Mouse (Mus musculus): Measurements from ENCODE around the gene Wnt3a. TPM values are rescaled to one million over a fixed set of nuclear protein-coding genes. Genes with fewer than 3 reads are reported as not detected.

The Wnt3a gene
- total RNA-seq, 2 experiments from 2014 or later, result not detected

- intact Hi-C loops (cut with DNase I), result no loop called here
- H3K27ac ChIP-seq, result no peak overlapping the region
- no peak for DNase-seq (ENCODE audit: extremely low spot score in 1 of 2, low spot score in 2 of 2)
- H3K4me3 ChIP-seq, result no peak overlapping the region
- no peak for TF ChIP-seq CTCF (IDR thresholded peaks at IDR 0.05)
Measured at GRCm38 (mm10) chr11:59243856-59244255, 46.7 kb downstream of the Wnt3a start.

DNA sequence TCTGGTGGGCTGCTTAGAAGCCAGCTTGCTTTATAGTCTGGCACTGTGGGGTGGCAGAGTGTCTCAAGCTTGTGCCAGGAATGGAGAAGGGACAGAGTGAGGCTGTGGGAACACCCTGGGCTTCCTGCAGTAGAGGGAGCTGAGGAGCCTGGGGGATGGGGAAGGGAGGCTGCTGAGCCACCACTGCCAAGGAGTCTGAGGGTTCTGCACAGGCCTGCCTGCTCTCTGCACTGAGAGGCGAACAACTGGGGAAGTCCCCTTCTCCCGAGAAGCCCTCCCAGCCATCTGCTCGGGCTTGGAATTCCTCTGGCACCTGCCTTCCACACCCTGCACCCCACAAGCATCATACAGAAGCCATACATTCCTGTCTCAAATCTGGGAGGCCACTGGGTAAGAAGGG lies 48.7 kb downstream of the Wnt3a start:
- intact Hi-C loops (cut with DNase I), result no loop called here
- no peak for DNase-seq (ENCODE audit: extremely low spot score in 1 of 2, low spot score in 2 of 2)
- no peak for TF ChIP-seq CTCF (IDR thresholded peaks at IDR 0.05)
- Histone ChIP-seq H3K4me3 (no peak overlapping the region), H3K27ac (no peak overlapping the region)

- no peak overlapping the region for H3K4me3 ChIP-seq
- H3K27ac ChIP-seq, result no peak overlapping the region
- intact Hi-C loops (cut with DNase I), result loop anchor here (1.0 kb wide), 1 partner anchor 59 kb away; no protein-coding TSS in a partner anchor
- DNase-seq (ENCODE audit: extremely low spot score in 1 of 2, low spot score in 2 of 2), result no peak
- no peak for TF ChIP-seq CTCF (IDR thresholded peaks at IDR 0.05)
Measured at GRCm38 (mm10) chr11:59239796-59240195, 50.8 kb downstream of the Wnt3a start.

DNA sequence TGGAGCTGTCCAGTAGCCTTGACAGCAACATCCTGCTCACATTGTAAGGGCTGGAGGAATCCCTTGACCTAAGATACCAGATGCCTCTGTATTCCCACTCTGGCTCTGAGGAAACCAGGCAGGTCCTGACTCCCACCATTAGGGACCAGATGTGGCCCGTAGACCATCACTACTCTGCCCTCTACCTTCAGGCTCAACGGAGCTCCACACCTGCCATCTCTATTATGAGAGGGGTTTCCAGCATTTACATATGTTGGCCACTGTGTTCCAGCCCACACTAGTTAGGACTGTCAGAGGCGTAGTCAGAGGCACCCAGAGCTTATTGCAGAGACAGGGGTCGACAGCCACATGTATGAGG lies 51.1 kb downstream of the Wnt3a start:
- TF ChIP-seq CTCF (IDR thresholded peaks at IDR 0.05), result no peak
- intact Hi-C loops (cut with DNase I), result loop anchor here (1.0 kb wide), 1 partner anchor 59 kb away; no protein-coding TSS in a partner anchor
- H3K4me3 ChIP-seq, result no peak overlapping the region
- no peak overlapping the region for H3K27ac ChIP-seq
- DNase-seq (ENCODE audit: extremely low spot score in 1 of 2, low spot score in 2 of 2), result no peak

DNA sequence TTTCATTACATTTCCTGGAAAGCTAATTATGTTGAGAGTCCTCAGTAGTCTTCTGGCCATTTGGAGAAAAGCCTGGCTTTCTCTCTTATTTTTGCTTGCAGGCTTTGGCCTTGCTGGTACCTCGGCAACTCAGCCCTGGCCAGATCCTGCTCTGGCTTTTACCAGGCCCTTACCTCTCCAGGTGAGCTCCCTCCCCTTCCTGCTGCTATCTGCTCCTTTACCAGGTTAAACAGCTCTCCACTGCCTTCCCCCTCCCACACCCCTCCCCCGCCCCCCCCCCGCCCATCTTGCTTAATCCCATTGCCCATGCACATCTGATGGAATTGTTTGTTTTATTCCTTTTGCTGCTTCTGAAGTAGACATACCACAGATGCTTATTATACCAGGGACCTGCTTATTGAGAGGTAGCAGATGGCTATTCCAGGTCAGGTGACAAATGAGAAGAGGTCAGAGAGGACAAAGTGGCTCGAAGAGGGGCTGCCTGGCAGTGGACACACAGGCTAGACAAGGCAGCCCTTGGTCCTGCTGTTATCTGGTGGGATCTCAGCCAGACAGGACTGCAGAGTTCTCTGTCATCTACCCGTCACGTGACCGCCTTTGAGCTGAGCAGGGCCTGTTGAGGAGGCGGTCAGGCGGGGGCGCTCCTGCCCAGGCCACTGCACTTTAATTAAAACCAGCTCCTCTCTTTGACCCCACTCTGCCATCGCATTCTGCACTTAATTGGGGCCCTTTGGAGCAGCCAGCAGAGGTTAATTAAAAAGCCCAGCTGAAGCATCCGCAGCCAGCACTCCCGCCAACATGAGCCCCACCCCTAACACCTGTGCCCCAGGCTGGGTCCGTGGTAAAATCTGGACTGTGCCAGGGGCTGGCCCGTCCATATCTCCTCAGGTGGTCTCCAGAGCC lies 51.8 kb downstream of the Wnt3a start:
- peak; percentile 49 for TF ChIP-seq CTCF (IDR thresholded peaks at IDR 0.05)
- no peak overlapping the region for H3K4me3 ChIP-seq
- no peak overlapping the region for H3K27ac ChIP-seq
- peak; percentile 39 to 52 for DNase-seq (ENCODE audit: extremely low spot score in 1 of 2, low spot score in 2 of 2)
- intact Hi-C loops (cut with DNase I), result loop anchor here (1.0 kb wide), 1 partner anchor 60 kb away; no protein-coding TSS in a partner anchor

- H3K27ac ChIP-seq, result no peak overlapping the region
- DNase-seq (ENCODE audit: extremely low spot score in 1 of 2, low spot score in 2 of 2), result no peak
- no peak overlapping the region for H3K4me3 ChIP-seq
- no peak for TF ChIP-seq CTCF (IDR thresholded peaks at IDR 0.05)
- intact Hi-C loops (cut with DNase I), result no loop called here
Measured at GRCm38 (mm10) chr11:59232797-59233196, 57.8 kb downstream of the Wnt3a start.

DNA sequence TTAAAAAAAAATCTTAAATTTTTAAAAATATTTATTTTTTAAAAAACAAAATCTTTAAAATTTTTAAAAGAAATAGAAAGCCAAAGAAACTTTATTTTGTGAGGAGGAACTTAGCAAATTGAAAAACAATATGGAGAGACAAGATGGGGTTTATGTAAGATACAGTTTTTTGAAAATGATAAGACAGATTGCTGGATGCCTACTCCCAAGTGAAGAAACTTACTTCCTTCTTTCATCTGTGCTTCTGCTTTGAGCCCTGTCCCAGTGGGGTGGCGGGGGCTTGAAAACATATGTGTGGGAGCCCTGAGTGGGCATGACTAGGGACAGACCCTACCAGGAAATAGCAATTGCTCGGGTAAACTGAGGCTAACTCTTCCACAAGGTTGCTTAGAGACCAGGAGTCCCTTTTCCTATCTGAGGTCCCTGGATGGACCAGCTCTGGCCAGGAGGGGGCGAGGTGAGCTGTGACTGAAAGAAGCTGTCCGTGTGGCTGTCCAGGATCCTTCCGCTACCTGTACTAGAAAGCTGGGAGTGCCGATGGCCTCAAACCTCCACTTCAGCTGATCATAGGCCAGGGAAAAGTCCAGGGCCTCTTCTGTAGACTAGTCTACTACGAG lies 60.3 kb downstream of the Wnt3a start:
- no peak overlapping the region for H3K4me3 ChIP-seq

GRCm38 (mm10) chr11:59228122-59228953 lies 62.2 kb downstream of the Wnt3a start, which contains the start of gene Arf1:
Gene Arf1 (minus strand): TSS chr11:59228270.
- DNase-seq (ENCODE audit: extremely low spot score in 1 of 2, low spot score in 2 of 2), result peak; percentile 96 to 97
- TF ChIP-seq CTCF (IDR thresholded peaks at IDR 0.05), result no peak
- Histone ChIP-seq H3K4me3 (peak within 1 kb of the TSS; percentile 95), H3K27ac (peak within 1 kb of the TSS; percentile 98)
- intact Hi-C loops (cut with DNase I), result loop anchor here (1.0 to 5.0 kb wide), 3 partner anchors 20 to 259 kb away; partner anchors contain the start of genes 2310033P09Rik and Iba57

More for the DNA sequence above, 60.3 kb downstream of the Wnt3a start:
- peak in 1 of 2 experiments; percentile 56 for DNase-seq (ENCODE audit: extremely low spot score in 1 of 2, low spot score in 2 of 2)
- intact Hi-C loops (cut with DNase I), result loop anchor here (2.0 kb wide), 1 partner anchor 69 kb away; no protein-coding TSS in a partner anchor
- TF ChIP-seq CTCF (IDR thresholded peaks at IDR 0.05), result peak; percentile 71
- H3K27ac ChIP-seq, result no peak overlapping the region

DNA sequence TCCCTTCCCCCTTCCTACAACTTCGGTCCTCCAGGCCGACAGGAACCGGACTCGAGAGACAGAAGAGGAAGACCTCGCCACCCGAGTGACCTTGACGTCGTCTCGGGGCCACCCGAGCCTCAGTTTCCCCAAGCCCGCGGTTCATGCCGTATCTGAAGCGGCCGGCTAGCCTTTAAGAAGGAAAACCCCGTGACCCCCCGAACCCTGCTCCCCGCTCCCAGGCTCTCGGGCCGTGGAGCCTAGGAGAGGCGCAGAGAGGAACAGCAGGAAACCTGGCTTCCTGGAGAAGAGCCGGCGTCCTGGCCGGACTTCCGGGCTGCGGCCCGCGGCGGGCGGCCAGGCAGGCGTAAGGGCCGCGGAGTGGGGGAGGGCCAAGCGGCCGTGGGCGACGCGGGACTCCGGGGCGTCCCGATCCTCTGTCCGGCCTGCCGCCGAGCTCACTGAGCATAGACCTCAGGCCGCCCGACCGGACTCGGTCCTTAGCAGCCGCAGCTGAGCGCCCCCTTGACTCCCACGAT lies 62.9 kb downstream of the Wnt3a start:
- intact Hi-C loops (cut with DNase I), result loop anchor here (1.0 to 5.0 kb wide), 3 partner anchors 19 to 260 kb away; partner anchors contain the start of genes 2310033P09Rik and Iba57
- TF ChIP-seq CTCF (IDR thresholded peaks at IDR 0.05), result no peak
- peak overlapping the region; percentile 98 for H3K27ac ChIP-seq
- peak overlapping the region; percentile 95 for H3K4me3 ChIP-seq
- no peak for DNase-seq (ENCODE audit: extremely low spot score in 1 of 2, low spot score in 2 of 2)

DNA sequence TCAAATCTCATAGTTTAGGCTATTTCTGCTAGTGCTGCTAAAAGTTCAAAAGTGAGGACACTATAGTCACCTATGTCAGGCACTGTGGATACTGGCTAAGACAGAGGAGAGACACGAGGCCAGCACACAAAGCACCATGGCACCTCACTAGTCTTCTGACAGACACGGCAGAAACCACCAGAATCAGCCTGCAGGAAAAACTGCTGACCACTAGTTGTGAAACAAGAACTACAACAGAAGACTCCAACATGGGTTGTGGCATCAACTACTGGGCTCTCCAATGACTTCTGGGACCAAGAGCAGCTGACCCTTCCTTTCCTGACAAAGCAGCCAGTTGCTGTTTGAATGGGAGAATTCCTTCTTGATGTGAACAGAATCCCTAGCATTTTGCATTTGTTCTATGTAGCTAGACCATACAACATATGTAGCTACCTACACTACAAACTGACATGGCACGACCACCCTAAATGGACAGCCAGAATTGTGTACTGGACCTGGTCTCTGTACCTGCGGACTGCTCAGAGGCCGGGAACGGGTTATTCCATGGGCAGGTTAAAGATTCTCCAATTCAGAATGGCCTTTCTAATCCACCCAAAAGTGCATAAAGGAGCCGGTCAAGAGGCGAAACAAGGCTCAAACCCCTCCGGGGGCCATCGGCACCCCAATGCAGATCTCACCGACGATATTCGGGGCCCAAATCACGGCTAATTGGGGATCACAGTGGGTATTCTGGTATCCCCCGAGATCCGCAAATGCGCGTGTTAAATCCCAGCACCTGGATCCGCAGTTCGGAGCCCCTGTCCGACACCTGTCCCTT lies 63.6 kb downstream of the Wnt3a start:
- Histone ChIP-seq H3K4me3 (peak overlapping the region; percentile 95), H3K27ac (peak overlapping the region; percentile 98)
- DNase-seq (ENCODE audit: extremely low spot score in 1 of 2, low spot score in 2 of 2), result no peak
- intact Hi-C loops (cut with DNase I), result loop anchor here (5.0 kb wide), 1 partner anchor 260 kb away; no protein-coding TSS in a partner anchor
- no peak; the same call in 1 of the 2 replicates for TF ChIP-seq CTCF (IDR thresholded peaks at IDR 0.05)
